ENCODE assay signal across 9 mouse cellular contexts in genomic region chr5:122811364-122812079, GRCm38 (mm10). TPM values are rescaled to one million over a fixed set of nuclear protein-coding genes. Genes with fewer than 3 reads are reported as not detected.
DNase-seq lines count a peak whose midpoint lies in the region; ATAC-seq and TF ChIP-seq lines count a peak whose summit lies in the region.
"Had no signal": no experiment of that assay in that cellular context is flagged by ENCODE, and none has a peak within 500 bp of the region (broad histone marks: within the 10 kb centered on the region; RNA-seq: fewer than 3 reads in every experiment).

No protein-coding gene starts in this region.

- no peaks in the 10 kb centered on the region for H3K9me3 ChIP-seq in forebrain, postnatal 0 days (ENCODE audit: low read length)
- H3K9me3 ChIP-seq in forebrain, embryonic 16.5 days (ENCODE audit: control insufficient read depth, low read length), result no peaks in the 10 kb centered on the region
- H3K9me3 ChIP-seq in embryonic facial prominence, embryonic 11.5 days (replicated peaks; ENCODE audit: control insufficient read depth, low read length), result no peaks in the 10 kb centered on the region
- H3K9me3 ChIP-seq: limb, embryonic 15.5 days had no signal

- no peak overlapping the region for H3K4me2 ChIP-seq in forebrain, postnatal 0 days (ENCODE audit: low read depth)
- no peak overlapping the region for H3K4me2 ChIP-seq in forebrain, embryonic 16.5 days (ENCODE audit: low read length)
- no peak overlapping the region for H3K4me2 ChIP-seq in embryonic facial prominence, embryonic 11.5 days (ENCODE audit: low read depth, low read length)
- H3K4me2 ChIP-seq: limb, embryonic 15.5 days had no signal

- peak; percentile 76 for DNase-seq in forebrain, postnatal 0 days
- DNase-seq in A20 (ENCODE audit: low read depth, low spot score), result peak; percentile 80
- peak; percentile 80 for DNase-seq in adrenal gland, postnatal 10 days
- peak; percentile 77 for DNase-seq in embryonic facial prominence, embryonic 11.5 days (ENCODE audit: low spot score)
- DNase-seq in kidney, postnatal 10 days, result peak; percentile 81
- DNase-seq in lung, postnatal 25 days (ENCODE audit: low spot score), result peak; percentile 73
- DNase-seq in spleen, postnatal 36 days (ENCODE audit: low spot score in 2 of 2), result peak; percentile 61 to 77

- peaks cover 78% of the 10 kb centered on the region for H3K36me3 ChIP-seq in forebrain, postnatal 0 days (ENCODE audit: insufficient read depth)
- peaks cover 44% of the 10 kb centered on the region for H3K36me3 ChIP-seq in forebrain, embryonic 16.5 days (ENCODE audit: control insufficient read depth, insufficient read depth)
- H3K36me3 ChIP-seq in embryonic facial prominence, embryonic 11.5 days (replicated peaks; ENCODE audit: control insufficient read depth, insufficient read depth, low read depth, low read length), result peaks cover 18% of the 10 kb centered on the region

- peak; percentile 72 for TF ChIP-seq CTCF in forebrain, postnatal 0 days (IDR thresholded peaks at IDR 0.05; ENCODE audit: low read depth)

- ATAC-seq in forebrain, postnatal 0 days, result peak; percentile 69; the same call in 1 of the 2 replicates
- no peak for ATAC-seq in forebrain, embryonic 16.5 days
- ATAC-seq in embryonic facial prominence, embryonic 11.5 days (replicated peaks; ENCODE audit: insufficient number of reproducible peaks, low FRiP score, low TSS enrichment, low read depth), result no peak

- H3K4me3 ChIP-seq in forebrain, postnatal 0 days (ENCODE audit: low read depth, low read length), result no peak overlapping the region
- H3K4me3 ChIP-seq in forebrain, embryonic 16.5 days (replicated peaks; ENCODE audit: low read length), result no peak overlapping the region
- H3K4me3 ChIP-seq in embryonic facial prominence, embryonic 11.5 days (ENCODE audit: low read depth, low read length), result no peak overlapping the region
- H3K4me3 ChIP-seq: limb, embryonic 15.5 days had no signal

- no peaks in the 10 kb centered on the region for H3K4me1 ChIP-seq in forebrain, postnatal 0 days (ENCODE audit: insufficient read depth)
- H3K4me1 ChIP-seq in forebrain, embryonic 16.5 days (replicated peaks; ENCODE audit: control insufficient read depth, insufficient read depth, low read length), result no peaks in the 10 kb centered on the region; the same call in 1 of the 2 replicates
- no peaks in the 10 kb centered on the region for H3K4me1 ChIP-seq in embryonic facial prominence, embryonic 11.5 days (ENCODE audit: control insufficient read depth, insufficient read depth, low read length)
- H3K4me1 ChIP-seq: limb, embryonic 15.5 days had no signal

- H3K9ac ChIP-seq in forebrain, postnatal 0 days, result no peak overlapping the region
- H3K9ac ChIP-seq in forebrain, embryonic 16.5 days (replicated peaks; ENCODE audit: low read depth, low read length), result no peak overlapping the region
- H3K9ac ChIP-seq in embryonic facial prominence, embryonic 11.5 days (replicated peaks; ENCODE audit: low read length), result no peak overlapping the region
- H3K9ac ChIP-seq: limb, embryonic 15.5 days had no signal

- no peak overlapping the region for H3K27ac ChIP-seq in forebrain, postnatal 0 days (ENCODE audit: low read depth, low read length)
- H3K27ac ChIP-seq in forebrain, embryonic 16.5 days (ENCODE audit: low read length), result no peak overlapping the region
- no peak overlapping the region for H3K27ac ChIP-seq in embryonic facial prominence, embryonic 11.5 days (replicated peaks; ENCODE audit: low read depth, low read length)
- H3K27ac ChIP-seq: limb, embryonic 15.5 days had no signal

- WGBS in forebrain, postnatal 0 days, result 92% methylated on average over 9 of the region's 9 CpGs
- 89% methylated on average over 9 of the region's 9 CpGs for WGBS in forebrain, embryonic 16.5 days
- 94% methylated on average over 9 of the region's 9 CpGs for WGBS in embryonic facial prominence, embryonic 11.5 days

- H3K27me3 ChIP-seq in forebrain, postnatal 0 days (ENCODE audit: insufficient read depth, low read length), result no peaks in the 10 kb centered on the region
- no peaks in the 10 kb centered on the region for H3K27me3 ChIP-seq in forebrain, embryonic 16.5 days (replicated peaks; ENCODE audit: control insufficient read depth, insufficient read depth, low read length)
- no peaks in the 10 kb centered on the region for H3K27me3 ChIP-seq in embryonic facial prominence, embryonic 11.5 days (ENCODE audit: control insufficient read depth, insufficient read depth, low read length)
- H3K27me3 ChIP-seq: limb, embryonic 15.5 days had no signal

RNA-seq across cellular contexts. Expression of gene Anapc5, which starts 9.6 kb away (rescaled TPM):
- 522 and 533 TPM in 2 replicates for total RNA-seq in forebrain, postnatal 0 days (2014; rRNA removed)
- 373 and 445 TPM in 2 replicates for polyA plus RNA-seq in forebrain, postnatal 0 days (2015; fragmentation: Nextera tagmentation; extraction: Ambion mirVana)
- polyA plus RNA-seq in forebrain, embryonic 16.5 days (2015; fragmentation: Nextera tagmentation; extraction: Ambion mirVana), result 562 and 569 TPM in 2 replicates
- 100 to 1,000 TPM; 178 to 239 TPM for total RNA-seq in adrenal gland, postnatal 10 days (2021)
- 489 and 493 TPM in 2 replicates for polyA plus RNA-seq in embryonic facial prominence, embryonic 11.5 days (2014; fragmentation: Nextera tagmentation; extraction: Ambion mirVana)

RNA-seq across cellular contexts. Expression of gene Camkk2, which starts 32.3 kb away (rescaled TPM):
- total RNA-seq in forebrain, postnatal 0 days (2014; rRNA removed), result 89.3 and 106 TPM in 2 replicates
- polyA plus RNA-seq in forebrain, postnatal 0 days (2015; fragmentation: Nextera tagmentation; extraction: Ambion mirVana), result 76.2 and 93.8 TPM in 2 replicates
- 70.7 and 75.6 TPM in 2 replicates for polyA plus RNA-seq in forebrain, embryonic 16.5 days (2015; fragmentation: Nextera tagmentation; extraction: Ambion mirVana)
- total RNA-seq in adrenal gland, postnatal 10 days (2021), result 10 to 100 TPM; 21.2 to 25.7 TPM
- polyA plus RNA-seq in embryonic facial prominence, embryonic 11.5 days (2014; fragmentation: Nextera tagmentation; extraction: Ambion mirVana), result 19.0 and 21.0 TPM in 2 replicates

RNA-seq across cellular contexts. Expression of gene Rnf34, which starts 38.3 kb away (rescaled TPM):
- 32.1 and 39.3 TPM in 2 replicates for total RNA-seq in forebrain, postnatal 0 days (2014; rRNA removed)
- 46.1 and 46.6 TPM in 2 replicates for polyA plus RNA-seq in forebrain, postnatal 0 days (2015; fragmentation: Nextera tagmentation; extraction: Ambion mirVana)
- polyA plus RNA-seq in forebrain, embryonic 16.5 days (2015; fragmentation: Nextera tagmentation; extraction: Ambion mirVana), result 52.3 and 58.0 TPM in 2 replicates
- 10 to 100 TPM; 20.0 to 20.2 TPM for total RNA-seq in adrenal gland, postnatal 10 days (2021)
- polyA plus RNA-seq in embryonic facial prominence, embryonic 11.5 days (2014; fragmentation: Nextera tagmentation; extraction: Ambion mirVana), result 49.7 and 50.6 TPM in 2 replicates
